Mouse (Mus musculus) liver, embryonic 13.5 days (tissue): Measurements from ENCODE around the gene Izumo1. TPM values are rescaled to one million over a fixed set of nuclear protein-coding genes. Genes with fewer than 3 reads are reported as not detected.

ENCODE experiments used
- ATAC-seq: fragments of 200-750 bp; cut with Nextera tagmentation; 2 replicates; pipeline ENCODE4 v1.8.0; 2017; ENCODE audit warnings: low read depth, mild to moderate bottlenecking, moderate number of reproducible peaks, moderate library complexity
- DNase-seq: peaks from one replicate; pipeline ENCODE4 v3.0.0; 2022
- H3K27ac ChIP-seq: fragments of 300-500 bp; sonication (generic); 2 replicates; pipeline ENCODE4 v1.5.1; 2015; ENCODE audit warnings: moderate library complexity, mild to moderate bottlenecking, inconsistent platforms
- H3K27me3 ChIP-seq: fragments of 300-500 bp; sonication (generic); 2 replicates; pipeline ENCODE4 v1.6.1; 2015; ENCODE audit warnings: mild to moderate bottlenecking, inconsistent platforms
- H3K36me3 ChIP-seq: fragments of 300-500 bp; sonication (generic); 2 replicates; pipeline ENCODE4 v1.6.1; 2015; ENCODE audit warnings: mild to moderate bottlenecking, inconsistent platforms
- H3K4me1 ChIP-seq: fragments of 300-500 bp; sonication (generic); replicated peaks from 2 replicates; pipeline ENCODE4 v1.6.1; 2015; ENCODE audit warnings: inconsistent platforms
- H3K4me2 ChIP-seq: fragments of 300-500 bp; sonication (generic); 2 replicates; pipeline ENCODE4 v1.6.1; 2015; ENCODE audit warnings: inconsistent platforms, mild to moderate bottlenecking, moderate library complexity
- H3K4me3 ChIP-seq: fragments of 300-500 bp; sonication (generic); replicated peaks from 2 replicates; pipeline ENCODE4 v1.5.1; 2015; ENCODE audit warnings: mild to moderate bottlenecking, inconsistent platforms
- H3K9ac ChIP-seq: fragments of 300-500 bp; sonication (generic); 2 replicates; pipeline ENCODE4 v1.6.1; 2015; ENCODE audit warnings: mild to moderate bottlenecking, inconsistent platforms
- H3K9me3 ChIP-seq: fragments of 300-500 bp; sonication (generic); replicated peaks from 2 replicates; pipeline ENCODE4 v1.6.1; 2016; ENCODE audit warnings: inconsistent platforms
- WGBS: fragments of 180-500 bp; shearing (Covaris S2); methylation state at CpG from one replicate; pipeline ENCODE4 v1.1.7; 2015; ENCODE audit not compliant: insufficient replicate concordance; 5-methylcytosine and 5-hydroxymethylcytosine counted together
- polyA plus RNA-seq: library from polyadenylated mRNA; unstranded; fragments of >200 nt; fragmentation: Nextera tagmentation; extraction: Ambion mirVana; gene quantifications from 2 replicates; pipeline ENCODE4 v1.2.1, GENCODE M21; 2015

Gene Izumo1
- 0.10 TPM in 1 of 2 replicates, not detected in the other for polyA plus RNA-seq

DNA sequence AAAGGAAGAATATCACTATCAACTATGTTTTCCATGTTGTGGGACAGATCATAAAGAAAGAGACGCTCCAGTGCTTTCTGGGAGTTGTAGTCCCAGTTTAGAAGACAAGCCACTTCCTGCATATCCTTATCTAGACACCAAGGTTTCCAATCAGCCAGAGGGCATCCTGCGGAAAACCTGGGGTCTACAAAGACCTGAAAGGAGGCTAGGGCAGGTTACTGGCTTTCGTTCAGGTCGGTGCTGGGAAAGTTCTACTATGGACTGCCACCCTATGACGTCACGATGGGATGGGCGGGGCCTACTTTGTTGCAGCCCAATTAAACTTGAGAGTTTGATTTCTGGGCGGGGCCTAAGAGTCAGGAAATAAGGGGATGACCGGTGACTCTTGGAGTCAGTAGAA lies at the start of gene Izumo1:
Gene Izumo1 (plus strand): TSS at position 369 of the 400 bp plus-strand sequence.
- 0 out of 2 replicates have a peak within 1 kb of the TSS, but pooled peaks have one; percentile 13 for H3K4me3 ChIP-seq

DNA sequence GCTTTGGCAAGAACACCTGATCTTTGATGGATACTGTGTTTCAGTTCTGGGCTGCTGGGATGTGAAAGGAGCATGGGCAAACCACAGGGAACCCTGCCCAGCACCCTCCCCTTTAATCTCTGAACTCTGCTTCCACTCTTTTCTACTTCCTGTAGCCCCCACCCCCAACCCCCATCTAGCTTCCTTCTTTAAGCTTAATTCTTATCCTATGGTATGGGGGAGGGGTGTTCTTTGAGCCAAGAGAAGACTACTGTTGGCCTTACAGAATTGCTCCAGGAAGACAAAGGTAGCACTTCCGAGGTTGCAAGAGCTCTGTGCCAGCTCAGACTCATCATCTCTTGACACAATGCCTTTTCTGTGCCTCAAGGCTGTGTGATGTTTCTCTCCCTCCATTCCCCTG lies 49.6 kb upstream of the Izumo1 start:
- H3K9ac ChIP-seq = peak overlapping the region; percentile 88
- DNase-seq = no peak

More for the DNA sequence above, at the start of gene Izumo1:
- peak within 1 kb of the TSS; percentile 34; the same call in 1 of the 2 replicates for H3K4me2 ChIP-seq
- WGBS = 17% methylated on average over 9 of the region's 9 CpGs
- H3K27ac ChIP-seq = no peak within 1 kb of the TSS
- ATAC-seq (no peak), DNase-seq (peak; percentile 29)
- no peaks in the 10 kb centered on the region for H3K9me3 ChIP-seq
- peaks cover 50% of the 10 kb centered on the region for H3K27me3 ChIP-seq
- 0 out of 2 replicates have a peak, but pooled peaks cover 5% of the 10 kb centered on the region for H3K4me1 ChIP-seq
- no peak within 1 kb of the TSS for H3K9ac ChIP-seq
- H3K36me3 ChIP-seq = no peaks in the 10 kb centered on the region

DNA sequence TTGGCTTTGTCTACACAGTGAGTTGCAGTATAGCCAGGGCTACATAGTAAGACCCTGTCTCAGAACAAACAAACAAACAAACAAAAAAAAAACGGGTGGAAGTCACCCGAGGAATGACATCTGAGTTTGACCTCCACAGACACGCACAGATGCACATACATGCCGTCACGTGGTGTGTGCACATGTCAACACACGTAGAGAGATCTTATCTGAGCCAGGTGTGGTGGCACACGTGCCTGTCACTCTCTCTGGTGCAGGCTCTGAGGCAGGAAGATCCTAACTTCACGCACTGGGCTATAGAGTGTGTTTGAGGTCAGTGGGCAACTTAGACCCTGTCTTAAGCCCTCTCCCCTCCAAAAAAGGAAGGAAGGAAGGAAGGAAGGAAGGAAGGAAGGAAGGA lies 47.7 kb upstream of the Izumo1 start:
- Histone ChIP-seq H3K36me3 (peaks cover 37% of the 10 kb centered on the region), H3K4me3 (peak overlapping the region; percentile 53), H3K27me3 (no peaks in the 10 kb centered on the region), H3K4me2 (peak overlapping the region; percentile 97), H3K9me3 (no peaks in the 10 kb centered on the region), H3K27ac (0 out of 2 replicates have a peak overlapping the region, but pooled peaks have one; percentile 60), H3K4me1 (peaks cover 53% of the 10 kb centered on the region), H3K9ac (peak overlapping the region; percentile 60)
- 60% methylated on average over 8 of the region's 8 CpGs for WGBS
- no peak for DNase-seq
- no peak for ATAC-seq

More for the DNA sequence above, 49.6 kb upstream of the Izumo1 start:
- ATAC-seq = no peak
- Histone ChIP-seq H3K4me1 (peaks cover 71% of the 10 kb centered on the region), H3K4me2 (peak overlapping the region; percentile 97), H3K27ac (peak overlapping the region; percentile 88; the same call in 1 of the 2 replicates), H3K9me3 (no peaks in the 10 kb centered on the region), H3K36me3 (peaks cover 22% of the 10 kb centered on the region), H3K4me3 (0 out of 2 replicates have a peak overlapping the region, but pooled peaks have one; percentile 78), H3K27me3 (no peaks in the 10 kb centered on the region)
- 10% methylated on average over 1 of the region's 1 CpGs for WGBS

DNA sequence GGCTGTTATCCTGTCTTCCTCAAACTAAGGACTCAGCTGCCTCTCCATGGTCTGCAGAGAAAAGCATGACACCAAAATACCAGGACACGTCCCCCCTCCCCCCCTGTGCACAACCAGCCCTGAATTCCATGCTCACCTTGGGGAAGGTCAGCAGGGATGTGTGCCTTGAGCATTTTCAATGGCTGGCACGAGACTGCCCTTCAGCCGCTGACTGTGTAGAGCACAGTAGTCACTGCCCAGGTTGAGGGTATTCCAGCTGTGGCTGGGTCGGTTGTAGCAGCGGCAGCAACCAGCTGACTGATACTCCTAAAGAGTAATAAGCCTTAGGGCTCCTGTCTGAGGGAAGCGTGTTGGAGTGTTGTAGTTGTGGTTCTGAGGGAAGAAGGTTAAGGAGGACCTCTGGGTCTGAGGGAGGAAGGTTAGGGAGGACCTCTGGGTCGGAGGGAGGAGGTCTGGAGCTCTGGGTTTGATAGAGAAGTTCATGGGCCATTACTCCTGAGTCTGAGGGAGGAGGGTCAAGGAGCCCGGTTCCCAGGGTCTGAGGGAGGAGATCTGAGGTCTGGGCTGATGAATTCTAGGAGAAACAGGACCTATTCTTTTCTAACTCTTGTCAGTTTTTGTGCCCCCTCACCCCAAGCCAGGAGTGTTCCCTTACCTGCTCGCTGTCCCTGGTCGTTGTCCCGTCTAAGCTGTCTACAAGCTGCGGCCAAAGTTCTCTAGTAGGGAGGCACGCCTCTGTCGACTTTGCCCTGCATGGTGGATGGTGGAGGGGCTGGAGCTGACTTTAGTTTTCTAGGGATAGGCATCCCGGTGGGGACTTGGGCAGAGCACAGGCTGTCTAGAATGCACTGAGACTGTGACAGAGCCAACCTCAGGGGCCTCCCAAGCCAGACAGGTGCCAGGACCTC lies 46.9 kb upstream of the Izumo1 start:
- Histone ChIP-seq H3K36me3 (peaks cover 39% of the 10 kb centered on the region), H3K27me3 (no peaks in the 10 kb centered on the region), H3K4me3 (peak overlapping the region; percentile 53), H3K4me1 (peaks cover 45% of the 10 kb centered on the region), H3K9me3 (no peaks in the 10 kb centered on the region), H3K4me2 (peak overlapping the region; percentile 97), H3K9ac (peak overlapping the region; percentile 60), H3K27ac (peak overlapping the region; percentile 69)
- WGBS = 71% methylated on average over 15 of the region's 15 CpGs
- no peak for DNase-seq
- peak; percentile 27; the same call in 1 of the 2 replicates for ATAC-seq

DNA sequence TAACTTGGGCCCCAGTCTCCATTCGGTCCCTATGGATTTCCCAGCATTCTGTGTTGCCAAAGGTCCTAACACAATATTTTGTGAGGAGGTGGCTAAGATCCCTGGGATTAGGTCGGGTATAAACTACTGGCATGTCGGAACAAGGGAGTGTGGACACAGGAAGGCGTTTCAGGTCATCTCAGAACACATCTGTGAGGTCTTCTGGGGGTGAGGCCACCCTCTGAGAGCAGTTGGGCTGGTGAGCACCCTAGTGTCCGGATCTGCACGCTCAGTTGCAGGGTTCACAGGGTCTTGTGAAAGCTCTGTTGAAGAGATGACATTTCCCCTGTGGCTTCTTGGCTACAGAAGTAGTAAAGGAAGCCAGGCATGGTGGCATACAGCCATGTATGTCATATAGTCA lies 35.7 kb upstream of the Izumo1 start:
- Histone ChIP-seq H3K36me3 (peaks cover 46% of the 10 kb centered on the region), H3K27me3 (no peaks in the 10 kb centered on the region), H3K4me1 (peaks cover 12% of the 10 kb centered on the region), H3K27ac (no peak overlapping the region), H3K9me3 (no peaks in the 10 kb centered on the region), H3K4me2 (no peak overlapping the region), H3K4me3 (no peak overlapping the region), H3K9ac (no peak overlapping the region)
- no peak for DNase-seq
- no peak for ATAC-seq
- 74% methylated on average over 6 of the region's 6 CpGs for WGBS

DNA sequence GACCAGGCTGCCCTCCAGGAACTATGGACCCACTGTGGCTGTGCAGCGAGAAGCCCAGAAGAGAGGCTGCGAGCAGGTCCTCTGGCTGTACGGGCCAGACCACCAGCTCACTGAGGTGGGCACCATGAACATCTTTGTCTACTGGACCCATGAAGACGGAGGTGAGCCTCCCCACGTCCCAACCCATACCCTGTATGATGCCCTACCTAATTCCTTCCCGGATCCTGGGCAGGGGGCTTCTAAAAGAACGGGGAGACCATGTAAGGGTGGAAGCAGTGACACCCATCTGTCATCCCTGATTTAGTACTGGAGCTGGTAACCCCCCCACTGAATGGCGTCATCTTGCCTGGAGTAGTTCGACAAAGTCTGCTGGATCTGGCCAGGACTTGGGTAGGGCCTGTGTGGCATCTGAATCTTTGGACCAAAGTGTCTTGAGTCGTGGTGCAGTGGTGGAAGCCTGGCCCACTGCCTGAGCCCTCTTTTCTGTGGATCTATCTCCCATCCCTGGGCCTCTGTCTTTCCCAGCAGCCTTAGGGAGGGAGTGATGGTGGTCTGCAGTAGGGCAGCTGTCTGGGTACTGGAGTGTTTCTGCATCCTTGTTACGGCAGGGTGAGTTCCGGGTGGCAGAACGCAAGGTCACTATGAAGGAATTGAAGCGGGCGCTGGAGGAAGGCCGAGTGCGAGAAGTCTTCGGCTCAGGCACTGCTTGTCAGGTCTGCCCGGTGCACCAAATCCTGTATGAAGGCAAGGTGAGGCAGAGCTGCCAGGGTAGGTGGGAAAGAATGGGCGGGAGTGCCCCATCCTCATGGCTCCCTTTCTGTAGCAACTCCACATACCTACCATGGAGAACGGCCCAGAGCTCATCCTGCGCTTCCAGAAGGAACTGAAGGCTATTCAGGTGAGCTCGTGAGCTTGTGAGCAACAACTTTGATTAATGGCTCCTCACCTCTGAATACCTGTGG lies 33.7 kb upstream of the Izumo1 start:
- Histone ChIP-seq H3K27me3 (no peaks in the 10 kb centered on the region), H3K4me2 (no peak overlapping the region), H3K27ac (no peak overlapping the region), H3K9me3 (no peaks in the 10 kb centered on the region), H3K9ac (no peak overlapping the region), H3K36me3 (peaks cover 36% of the 10 kb centered on the region), H3K4me1 (peaks cover 19% of the 10 kb centered on the region), H3K4me3 (no peak overlapping the region)
- DNase-seq (no peak), ATAC-seq (no peak)
- 91% methylated on average over 23 of the region's 23 CpGs for WGBS

DNA sequence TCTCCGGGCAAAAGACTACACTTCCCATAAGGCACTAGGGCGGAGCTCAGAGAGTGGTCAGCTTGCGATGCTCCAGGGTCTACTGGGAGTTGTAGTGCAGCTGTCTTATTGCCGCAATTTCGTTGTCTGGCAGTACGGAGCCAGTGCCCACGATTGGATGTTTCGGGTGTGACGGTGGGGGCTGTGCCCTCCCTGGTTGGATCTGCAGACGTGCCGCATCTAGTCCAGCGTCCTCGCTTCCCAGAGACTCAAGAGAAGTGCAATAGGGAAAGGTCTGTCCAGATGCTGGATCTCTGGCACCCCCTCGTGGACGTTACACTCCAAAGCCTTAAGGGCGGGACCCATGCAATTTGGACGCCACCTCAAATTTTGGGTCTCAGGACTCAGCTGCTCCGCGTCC lies 32.4 kb upstream of the Izumo1 start:
- no peak overlapping the region for H3K27ac ChIP-seq
- H3K4me1 ChIP-seq = peaks cover 22% of the 10 kb centered on the region
- no peaks in the 10 kb centered on the region for H3K9me3 ChIP-seq
- H3K4me2 ChIP-seq = peak overlapping the region; percentile 62
- 7% methylated on average over 19 of the region's 19 CpGs for WGBS
- H3K9ac ChIP-seq = peak overlapping the region; percentile 44
- H3K36me3 ChIP-seq = peaks cover 34% of the 10 kb centered on the region
- H3K4me3 ChIP-seq = peak overlapping the region; percentile 50
- peak; percentile 77 for DNase-seq
- peak; percentile 88 for ATAC-seq
- no peaks in the 10 kb centered on the region for H3K27me3 ChIP-seq

DNA sequence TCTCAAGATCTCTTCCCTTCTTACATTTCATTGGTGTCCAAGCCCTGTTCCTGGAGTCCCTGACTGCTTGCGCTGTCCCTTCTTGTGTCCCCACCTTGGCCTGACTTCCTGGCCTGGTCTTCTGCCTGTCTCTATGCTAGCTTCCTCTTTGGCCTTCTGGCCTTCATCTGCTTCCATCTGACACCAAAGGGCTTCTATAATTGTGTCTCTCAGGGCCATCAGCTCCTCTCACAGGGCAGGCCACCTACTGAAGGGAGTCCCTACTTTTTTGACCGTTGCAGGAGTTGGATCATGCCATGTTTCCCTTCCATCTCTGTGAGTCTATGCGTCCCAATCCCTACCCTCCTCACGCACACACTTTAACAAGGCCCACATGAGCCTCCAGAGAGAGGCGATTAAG lies 31.7 kb upstream of the Izumo1 start:
- Histone ChIP-seq H3K4me2 (no peak overlapping the region), H3K9ac (no peak overlapping the region), H3K9me3 (no peaks in the 10 kb centered on the region), H3K27ac (no peak overlapping the region; the same call in 1 of the 2 replicates), H3K27me3 (no peaks in the 10 kb centered on the region), H3K4me1 (peaks cover 24% of the 10 kb centered on the region), H3K36me3 (peaks cover 28% of the 10 kb centered on the region), H3K4me3 (no peak overlapping the region)
- ATAC-seq (no peak), DNase-seq (no peak)
- 81% methylated on average over 5 of the region's 5 CpGs for WGBS

DNA sequence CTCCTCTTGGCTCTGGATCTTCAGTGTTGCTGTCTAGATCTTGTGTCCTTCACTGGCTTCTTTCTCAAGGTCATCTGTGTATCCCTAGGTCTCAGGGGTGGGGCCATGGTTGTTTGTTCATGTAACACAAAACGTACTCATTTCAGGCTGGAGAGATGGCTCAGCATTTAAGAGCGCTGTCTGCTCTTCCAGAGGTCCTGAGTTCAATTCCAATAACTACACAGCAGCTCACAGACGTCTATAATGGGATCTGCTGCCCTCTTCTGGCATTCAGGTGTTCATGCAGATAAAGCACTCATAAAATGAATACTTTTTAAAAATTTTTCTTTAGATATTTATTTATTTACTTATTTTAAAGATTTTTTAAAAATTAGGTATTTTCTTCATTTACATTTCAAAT lies 30.7 kb upstream of the Izumo1 start:
- DNase-seq = no peak
- ATAC-seq = no peak
- Histone ChIP-seq H3K4me3 (no peak overlapping the region), H3K27me3 (no peaks in the 10 kb centered on the region), H3K27ac (no peak overlapping the region), H3K4me1 (peaks cover 24% of the 10 kb centered on the region), H3K9ac (no peak overlapping the region), H3K36me3 (peaks cover 19% of the 10 kb centered on the region), H3K4me2 (no peak overlapping the region), H3K9me3 (no peaks in the 10 kb centered on the region)
- WGBS = 51% methylated on average over 3 of the region's 3 CpGs

DNA sequence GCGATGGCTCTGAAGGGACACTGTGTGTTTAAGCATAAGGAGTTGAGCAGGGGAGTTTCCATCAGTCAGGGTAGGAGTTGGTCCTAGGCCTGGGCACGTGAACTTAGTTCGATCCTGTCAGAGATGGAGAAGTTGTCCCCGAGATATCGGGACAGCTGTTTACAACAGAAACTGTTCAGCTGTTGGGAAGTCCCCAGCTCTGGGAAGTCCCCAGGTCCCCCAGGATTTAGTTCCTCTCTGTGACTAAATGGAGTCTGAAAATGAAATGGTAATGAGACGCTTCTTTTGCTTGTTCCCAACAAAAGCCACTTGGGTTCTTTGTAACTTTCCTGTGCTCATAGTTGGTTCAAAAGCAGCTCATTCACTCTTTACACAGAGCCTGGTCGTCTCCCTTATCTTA lies 29.7 kb upstream of the Izumo1 start:
- Histone ChIP-seq H3K4me1 (peaks cover 24% of the 10 kb centered on the region), H3K27me3 (no peaks in the 10 kb centered on the region), H3K9ac (no peak overlapping the region), H3K9me3 (no peaks in the 10 kb centered on the region), H3K27ac (no peak overlapping the region), H3K36me3 (peaks cover 10% of the 10 kb centered on the region; the same call in 1 of the 2 replicates), H3K4me2 (no peak overlapping the region), H3K4me3 (no peak overlapping the region)
- 47% methylated on average over 7 of the region's 7 CpGs for WGBS
- DNase-seq (no peak), ATAC-seq (no peak)
